Mouse (Mus musculus): ENCODE results near the gene Apom. TPM values are rescaled to one million over a fixed set of nuclear protein-coding genes. Genes with fewer than 3 reads are reported as not detected.

Apom gene
- polyA plus RNA-seq, 1 experiment from 2014 or later: 27.5 TPM

GRCm38 (mm10) chr17:35103221-35103690 lies 28.6 kb downstream of the Apom start:
- Histone ChIP-seq H3K9ac (replicated peaks; ENCODE audit: low read length) (0 out of 2 replicates have a peak overlapping the region, but pooled peaks have one; percentile 41), H3K4me3 (ENCODE audit: low read length) (no peak overlapping the region), H3K27ac (ENCODE audit: low read length) (peak overlapping the region; percentile 61; the same call in 1 of the 2 replicates), H3K36me3 (ENCODE audit: insufficient read depth, low read length) (peaks cover 42% of the 10 kb centered on the region), H3K4me1 (ENCODE audit: insufficient read depth, low read length) (peaks cover 42% of the 10 kb centered on the region), H3K27me3 (ENCODE audit: insufficient read depth, low read length) (no peaks in the 10 kb centered on the region), H3K4me2 (replicated peaks; ENCODE audit: low read depth, low read length) (no peak overlapping the region), H3K9me3 (ENCODE audit: low read length) (no peaks in the 10 kb centered on the region)
- peak; percentile 44; the same call in 1 of the 2 replicates for ATAC-seq (ENCODE audit: low FRiP score, low TSS enrichment)
- 50% methylated on average over 6 of the region's 6 CpGs for WGBS

DNA sequence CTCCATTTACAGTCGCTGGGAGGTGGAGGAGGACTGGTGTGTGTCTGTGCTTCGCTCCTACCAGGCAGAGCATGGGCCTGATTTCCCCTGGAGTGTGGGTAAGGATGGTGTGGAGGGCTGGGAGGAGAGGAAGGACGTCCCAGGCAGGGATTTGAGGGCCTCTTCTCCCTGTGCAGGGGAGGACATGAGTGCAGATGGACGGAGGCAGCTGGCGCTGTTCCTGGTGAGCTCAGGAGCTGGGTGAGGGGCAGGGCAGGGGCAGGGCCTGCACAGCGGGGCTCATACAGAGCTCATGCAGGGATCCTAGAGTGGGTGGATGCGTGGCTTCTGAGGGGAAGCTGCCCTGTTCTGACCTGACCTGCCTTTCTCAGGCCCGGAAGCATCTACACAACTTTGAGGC lies 29.6 kb downstream of the Apom start:
- peak overlapping the region; percentile 37; the same call in 1 of the 2 replicates for H3K9ac ChIP-seq (replicated peaks; ENCODE audit: low read length)
- H3K9me3 ChIP-seq (ENCODE audit: low read length): no peaks in the 10 kb centered on the region
- peaks cover 42% of the 10 kb centered on the region for H3K4me1 ChIP-seq (ENCODE audit: insufficient read depth, low read length)
- no peak overlapping the region for H3K4me2 ChIP-seq (replicated peaks; ENCODE audit: low read depth, low read length)
- H3K27me3 ChIP-seq (ENCODE audit: insufficient read depth, low read length): no peaks in the 10 kb centered on the region
- H3K4me3 ChIP-seq (ENCODE audit: low read length): no peak overlapping the region
- H3K36me3 ChIP-seq (ENCODE audit: insufficient read depth, low read length): peaks cover 49% of the 10 kb centered on the region
- ATAC-seq (ENCODE audit: low FRiP score, low TSS enrichment): 0 out of 2 replicates have a peak, but pooled peaks have one; percentile 1
- WGBS: 50% methylated on average over 8 of the region's 8 CpGs
- peak overlapping the region; percentile 54 for H3K27ac ChIP-seq (ENCODE audit: low read length)

- Histone ChIP-seq H3K4me3 (ENCODE audit: low read length) (no peak overlapping the region), H3K4me1 (ENCODE audit: insufficient read depth, low read length) (peaks cover 39% of the 10 kb centered on the region), H3K27me3 (ENCODE audit: insufficient read depth, low read length) (no peaks in the 10 kb centered on the region), H3K9me3 (ENCODE audit: low read length) (no peaks in the 10 kb centered on the region), H3K36me3 (ENCODE audit: insufficient read depth, low read length) (peaks cover 60% of the 10 kb centered on the region), H3K27ac (ENCODE audit: low read length) (peak overlapping the region; percentile 54), H3K4me2 (replicated peaks; ENCODE audit: low read depth, low read length) (no peak overlapping the region), H3K9ac (replicated peaks; ENCODE audit: low read length) (no peak overlapping the region)
- ATAC-seq (ENCODE audit: low FRiP score, low TSS enrichment): no peak
- WGBS: 68% methylated on average over 11 of the region's 11 CpGs
Observed at GRCm38 (mm10) chr17:35101161-35101560, 30.7 kb downstream of the Apom start.

DNA sequence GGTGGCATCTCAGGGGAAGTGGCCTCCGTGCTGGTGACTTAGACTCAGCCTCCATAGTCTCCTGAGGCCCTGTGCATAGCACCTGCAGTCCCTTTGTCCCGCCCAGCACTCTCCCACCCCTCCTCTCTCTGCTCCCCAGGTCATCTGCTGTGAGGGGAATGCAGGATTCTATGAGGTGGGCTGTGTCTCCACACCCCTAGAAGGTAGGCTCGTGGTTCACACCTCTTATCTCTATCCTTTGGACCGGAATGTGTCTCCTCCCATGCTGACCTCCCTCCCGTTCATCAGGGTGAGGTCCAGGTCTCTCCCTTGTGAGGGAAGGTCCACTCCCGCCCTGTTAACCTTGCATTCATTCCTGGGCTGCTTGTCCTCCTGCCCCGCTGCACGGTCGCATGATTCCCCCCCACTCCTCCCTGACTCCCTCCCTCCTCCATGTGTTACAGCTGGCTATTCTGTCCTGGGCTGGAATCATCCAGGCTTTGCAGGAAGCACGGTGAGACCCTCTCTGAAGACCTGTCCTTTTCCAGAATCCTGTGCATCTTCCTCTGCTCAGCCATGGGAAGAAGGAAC lies 31.6 kb downstream of the Apom start:
- WGBS: 48% methylated on average over 10 of the region's 10 CpGs
- no peak overlapping the region for H3K9ac ChIP-seq (replicated peaks; ENCODE audit: low read length)

GRCm38 (mm10) chr17:35097164-35097655 lies 34.6 kb downstream of the Apom start:
- Histone ChIP-seq H3K4me1 (ENCODE audit: insufficient read depth, low read length) (peaks cover 33% of the 10 kb centered on the region), H3K9ac (replicated peaks; ENCODE audit: low read length) (peak overlapping the region; percentile 35; the same call in 1 of the 2 replicates), H3K36me3 (ENCODE audit: insufficient read depth, low read length) (peaks cover 74% of the 10 kb centered on the region), H3K27ac (ENCODE audit: low read length) (no peak overlapping the region), H3K4me3 (ENCODE audit: low read length) (no peak overlapping the region), H3K4me2 (replicated peaks; ENCODE audit: low read depth, low read length) (no peak overlapping the region), H3K27me3 (ENCODE audit: insufficient read depth, low read length) (no peaks in the 10 kb centered on the region), H3K9me3 (ENCODE audit: low read length) (no peaks in the 10 kb centered on the region)
- WGBS: 72% methylated on average over 12 of the region's 12 CpGs
- no peak for ATAC-seq (ENCODE audit: low FRiP score, low TSS enrichment)

More for the DNA sequence above, 31.6 kb downstream of the Apom start:
- H3K9me3 ChIP-seq (ENCODE audit: low read length): no peaks in the 10 kb centered on the region
- peaks cover 65% of the 10 kb centered on the region for H3K36me3 ChIP-seq (ENCODE audit: insufficient read depth, low read length)
- no peaks in the 10 kb centered on the region for H3K27me3 ChIP-seq (ENCODE audit: insufficient read depth, low read length)
- peaks cover 34% of the 10 kb centered on the region for H3K4me1 ChIP-seq (ENCODE audit: insufficient read depth, low read length)
- no peak overlapping the region for H3K4me3 ChIP-seq (ENCODE audit: low read length)
- peak overlapping the region; percentile 31; the same call in 1 of the 2 replicates for H3K27ac ChIP-seq (ENCODE audit: low read length)
- ATAC-seq (ENCODE audit: low FRiP score, low TSS enrichment): peak; percentile 40
- H3K4me2 ChIP-seq (replicated peaks; ENCODE audit: low read depth, low read length): no peak overlapping the region

- Histone ChIP-seq H3K27me3 (ENCODE audit: insufficient read depth, low read length) (no peaks in the 10 kb centered on the region), H3K36me3 (ENCODE audit: insufficient read depth, low read length) (peaks cover 72% of the 10 kb centered on the region), H3K27ac (ENCODE audit: low read length) (no peak overlapping the region), H3K4me3 (ENCODE audit: low read length) (no peak overlapping the region), H3K4me2 (replicated peaks; ENCODE audit: low read depth, low read length) (no peak overlapping the region), H3K9me3 (ENCODE audit: low read length) (no peaks in the 10 kb centered on the region), H3K4me1 (ENCODE audit: insufficient read depth, low read length) (peaks cover 28% of the 10 kb centered on the region), H3K9ac (replicated peaks; ENCODE audit: low read length) (peak overlapping the region; percentile 35; the same call in 1 of the 2 replicates)
- WGBS: 78% methylated on average over 12 of the region's 12 CpGs
- no peak for ATAC-seq (ENCODE audit: low FRiP score, low TSS enrichment)
Observed at GRCm38 (mm10) chr17:35096597-35096996, 35.3 kb downstream of the Apom start.

DNA sequence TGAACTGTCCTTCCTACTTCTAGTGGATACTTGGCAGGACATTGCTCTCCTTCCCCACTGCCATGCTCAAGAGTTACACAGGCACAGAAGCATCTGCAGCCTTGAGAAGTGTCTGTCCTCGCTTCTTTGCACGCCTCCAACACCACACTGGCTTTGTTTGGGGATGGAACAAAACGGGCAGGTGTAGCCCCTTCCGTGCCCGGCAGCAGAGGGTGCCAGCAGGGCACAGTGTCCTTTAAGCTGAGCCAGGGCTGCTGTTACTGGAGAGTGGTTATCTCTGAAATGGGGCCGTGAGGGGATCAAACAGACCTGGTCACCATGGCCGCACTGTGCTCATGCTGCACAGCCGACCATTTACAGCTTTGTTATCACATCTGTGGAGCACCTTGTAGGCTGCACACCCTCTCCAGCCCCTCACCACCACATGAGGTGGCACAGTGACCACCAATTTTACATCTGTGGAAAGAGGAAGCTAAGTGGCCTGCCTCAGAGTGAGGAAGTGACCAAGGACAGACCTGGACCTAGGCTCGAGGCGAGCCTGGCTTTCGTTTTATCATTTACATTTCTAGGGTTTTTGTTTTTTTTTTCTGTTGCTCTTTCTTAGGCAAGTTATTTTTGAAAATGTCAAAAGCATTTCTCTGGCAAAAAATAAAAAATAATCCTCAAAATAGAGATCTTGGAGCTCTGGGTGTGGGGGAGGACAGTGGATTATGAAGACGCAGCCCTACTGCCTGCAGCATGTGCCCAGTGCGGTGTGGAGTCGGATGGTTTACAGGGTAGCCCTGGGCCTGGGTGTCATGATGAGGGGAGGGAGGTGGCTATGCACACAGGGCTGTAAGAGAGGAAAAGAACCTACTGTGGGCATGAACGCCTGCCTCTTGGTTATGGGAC lies 37.1 kb downstream of the Apom start:
- ATAC-seq (ENCODE audit: low FRiP score, low TSS enrichment): no peak

GRCm38 (mm10) chr17:35092403-35093198 lies 39.2 kb downstream of the Apom start:
- Histone ChIP-seq H3K9ac (replicated peaks; ENCODE audit: low read length) (no peak overlapping the region), H3K27me3 (ENCODE audit: insufficient read depth, low read length) (no peaks in the 10 kb centered on the region), H3K4me2 (replicated peaks; ENCODE audit: low read depth, low read length) (no peak overlapping the region), H3K36me3 (ENCODE audit: insufficient read depth, low read length) (peaks cover 48% of the 10 kb centered on the region), H3K9me3 (ENCODE audit: low read length) (no peaks in the 10 kb centered on the region), H3K4me1 (ENCODE audit: insufficient read depth, low read length) (peaks cover 23% of the 10 kb centered on the region), H3K27ac (ENCODE audit: low read length) (peak overlapping the region; percentile 53; the same call in 1 of the 2 replicates), H3K4me3 (ENCODE audit: low read length) (no peak overlapping the region)
- 75% methylated on average over 14 of the region's 14 CpGs for WGBS
- no peak for ATAC-seq (ENCODE audit: low FRiP score, low TSS enrichment)

More for the DNA sequence above, 37.1 kb downstream of the Apom start:
- no peak overlapping the region for H3K4me3 ChIP-seq (ENCODE audit: low read length)
- H3K27me3 ChIP-seq (ENCODE audit: insufficient read depth, low read length): no peaks in the 10 kb centered on the region
- H3K36me3 ChIP-seq (ENCODE audit: insufficient read depth, low read length): peaks cover 60% of the 10 kb centered on the region
- H3K27ac ChIP-seq (ENCODE audit: low read length): no peak overlapping the region
- H3K9me3 ChIP-seq (ENCODE audit: low read length): no peaks in the 10 kb centered on the region
- H3K4me2 ChIP-seq (replicated peaks; ENCODE audit: low read depth, low read length): no peak overlapping the region
- WGBS: 90% methylated on average over 15 of the region's 15 CpGs
- peaks cover 23% of the 10 kb centered on the region for H3K4me1 ChIP-seq (ENCODE audit: insufficient read depth, low read length)
- no peak overlapping the region for H3K9ac ChIP-seq (replicated peaks; ENCODE audit: low read length)
